Mouse (Mus musculus) right cerebral cortex, postnatal 25 days (tissue): Measurements from ENCODE around the gene Chrdl1.

Source experiments
- DNase-seq: peaks from one replicate; pipeline ENCODE4 v3.0.0; 2022

Gene Chrdl1

DNA sequence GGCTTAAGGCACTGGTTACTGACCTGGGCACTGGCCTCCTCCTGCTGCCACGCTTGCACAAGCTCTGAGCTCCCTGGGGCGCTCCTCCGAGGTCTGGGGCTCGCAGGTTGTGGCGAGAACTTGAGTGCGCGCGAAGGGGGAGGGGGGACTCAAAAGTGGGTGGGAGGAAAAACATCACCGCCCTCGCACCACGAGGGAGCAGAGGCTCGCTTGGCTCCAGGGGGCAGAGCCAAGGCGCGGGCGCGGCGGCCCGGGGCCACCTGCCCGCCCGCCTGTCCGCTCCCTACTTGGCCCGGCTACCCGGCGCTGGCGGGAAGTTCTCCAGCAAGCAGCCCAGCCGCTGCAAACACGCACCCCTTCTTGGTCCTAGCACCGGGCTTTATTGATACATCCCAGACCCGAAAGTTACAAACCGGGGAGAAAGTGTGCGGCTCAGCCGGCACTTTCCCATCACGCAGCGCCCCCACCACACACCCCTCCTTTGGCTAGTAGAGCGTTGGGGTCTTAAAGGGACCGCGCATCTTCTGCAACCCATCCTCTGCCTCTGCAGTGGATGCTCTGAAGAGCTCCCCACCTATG, at the start of gene Chrdl1:
Gene Chrdl1 (minus strand): TSS at position 472 of the 579 bp plus-strand sequence.
- DNase-seq: peak; percentile 3

GRCm38 (mm10) chrX:143442638-143443037, 48.6 kb upstream of the Chrdl1 start:
- DNase-seq: no peak

DNA sequence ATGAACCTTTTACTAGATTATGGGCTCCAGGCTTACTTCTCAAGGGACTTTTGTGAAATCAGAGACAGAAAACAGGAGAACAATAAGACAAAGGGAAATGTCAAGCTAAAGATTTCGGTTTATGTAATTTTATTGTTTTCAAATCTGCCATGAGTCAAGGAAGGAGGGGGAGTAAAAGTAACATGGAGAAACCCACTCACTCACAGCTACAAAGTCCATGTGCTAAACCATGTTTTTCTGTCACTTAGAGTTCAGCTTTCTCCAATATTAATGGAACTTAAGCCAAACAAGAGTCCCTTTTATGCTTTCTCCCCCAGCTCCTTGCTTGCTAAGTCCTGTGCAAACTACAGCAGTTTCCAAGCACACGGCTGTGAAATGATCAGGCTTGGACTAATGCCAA, 10.5 kb upstream of the Chrdl1 start:
- DNase-seq: no peak

- no peak for DNase-seq
Observed at GRCm38 (mm10) chrX:143366256-143366959, 27.7 kb downstream of the Chrdl1 start.

DNA sequence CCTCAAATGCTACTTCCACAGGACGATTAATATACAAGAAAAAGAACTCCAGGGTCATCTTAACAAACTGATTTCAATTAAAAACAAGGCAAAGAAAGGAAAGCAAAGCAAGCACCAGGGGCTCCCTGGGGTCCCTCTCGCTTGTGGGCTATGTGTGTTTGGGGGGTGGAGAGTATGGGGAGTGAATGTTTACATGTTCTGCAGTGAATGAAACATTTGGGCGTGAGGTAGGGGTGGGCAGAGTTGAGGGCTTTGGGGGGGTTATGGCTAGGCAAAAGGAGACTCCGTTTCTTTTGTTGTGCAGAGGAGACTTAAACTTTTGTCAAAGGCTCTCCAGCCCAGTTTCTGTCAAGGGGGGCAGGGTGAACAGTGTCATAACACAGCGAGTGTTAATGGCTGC, 46.8 kb downstream of the Chrdl1 start:
- DNase-seq: no peak

DNA sequence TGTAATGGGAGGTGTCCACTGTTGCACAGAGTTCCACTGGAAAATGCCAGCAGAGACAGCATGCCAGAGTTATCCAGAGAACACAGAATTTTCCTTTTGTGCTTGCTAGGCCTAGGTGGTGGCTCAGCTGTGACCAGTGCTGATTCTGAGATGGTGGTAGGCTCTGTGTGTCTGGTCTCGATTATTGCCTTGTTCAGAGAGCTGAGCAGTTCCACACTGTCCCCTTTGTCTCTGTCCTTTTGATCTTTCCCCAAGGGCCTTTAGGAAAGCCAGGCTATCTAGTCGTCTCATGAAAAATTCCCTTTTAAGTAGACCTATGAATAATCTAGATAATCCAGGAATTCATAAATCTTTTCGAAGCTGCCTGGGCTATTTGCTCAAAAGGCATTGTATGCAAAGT, 47.3 kb downstream of the Chrdl1 start:
- DNase-seq: no peak

GRCm38 (mm10) chrX:143344509-143345495, 49.3 kb downstream of the Chrdl1 start:
- DNase-seq: no peak

- DNase-seq: no peak
Observed at GRCm38 (mm10) chrX:143338156-143338555, 55.9 kb downstream of the Chrdl1 start.

DNA sequence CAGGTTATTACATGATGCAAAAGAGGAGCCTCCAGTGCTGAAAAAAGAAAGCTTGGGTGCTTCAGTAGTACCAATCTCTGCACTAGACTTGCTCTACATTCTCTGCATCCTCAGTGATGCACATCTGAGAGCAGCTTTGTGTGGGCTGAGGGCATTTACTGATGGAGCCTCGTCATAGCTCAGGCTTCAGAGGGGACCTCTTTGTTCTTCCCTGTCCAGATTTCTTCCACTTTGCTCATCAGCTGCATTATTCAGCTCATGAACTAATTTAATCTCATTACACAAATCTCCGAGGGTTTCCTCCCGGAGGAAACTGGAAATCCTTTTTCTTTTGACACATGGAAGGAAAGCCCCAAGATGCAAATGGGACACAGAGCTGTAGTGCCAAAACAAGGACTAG, 56.5 kb downstream of the Chrdl1 start:
- DNase-seq: no peak

DNA sequence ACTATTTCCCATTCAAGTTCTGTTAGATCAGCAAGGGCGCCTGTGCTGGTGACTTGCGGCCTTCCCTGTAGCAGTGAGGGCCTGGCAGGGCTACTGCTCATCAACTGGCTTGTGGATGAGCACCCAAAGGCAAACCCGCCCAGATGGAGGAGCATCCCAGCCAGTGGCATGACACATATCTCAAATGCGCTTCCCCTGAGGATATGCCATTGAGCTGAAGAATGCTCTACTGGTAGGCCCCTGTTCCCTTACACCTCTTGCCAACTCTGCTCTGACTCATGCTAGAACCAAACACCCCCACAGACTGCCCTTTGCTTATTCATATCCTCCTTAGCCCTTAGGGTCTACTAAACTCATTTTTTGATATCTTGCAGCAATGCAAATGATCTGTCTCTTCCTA, 57.4 kb downstream of the Chrdl1 start:
- no peak for DNase-seq

DNA sequence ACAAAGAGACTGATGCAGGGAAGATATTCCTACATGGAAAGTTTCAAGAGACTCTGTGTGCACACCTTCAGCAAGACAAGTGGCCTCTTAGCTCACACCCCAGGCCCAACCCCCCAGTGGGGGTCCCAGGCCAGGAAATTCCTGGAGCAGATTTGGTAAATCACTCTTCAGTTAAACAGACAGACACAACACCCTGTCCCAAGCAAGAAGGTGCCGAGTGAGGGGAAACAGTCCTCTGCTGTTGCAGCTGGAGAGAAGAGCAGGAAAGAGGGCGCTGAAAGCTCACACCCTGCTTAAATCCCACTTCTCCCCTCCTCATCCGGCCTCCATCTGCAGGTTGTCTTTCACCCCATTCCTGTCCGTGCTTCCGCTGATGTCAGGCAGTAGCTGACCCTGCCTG, 58.2 kb downstream of the Chrdl1 start:
- DNase-seq: no peak

DNA sequence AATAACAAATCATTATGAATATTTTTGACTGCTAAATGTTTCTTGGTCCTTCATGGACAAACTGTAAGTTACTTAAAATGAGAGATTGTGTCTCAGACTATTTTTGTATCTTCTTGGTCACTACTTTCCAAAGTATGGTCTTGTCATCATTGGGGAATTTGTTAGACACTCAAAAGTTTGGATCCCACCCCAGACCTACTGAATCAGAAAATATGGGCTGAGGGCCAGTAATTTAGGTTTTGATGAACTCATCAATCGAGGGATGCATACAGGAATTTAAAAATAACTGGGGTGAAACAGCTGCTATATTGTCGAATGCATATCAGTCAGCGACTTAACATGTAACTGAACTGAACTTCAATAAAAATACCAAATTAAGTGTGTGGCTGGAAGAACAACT, 80.9 kb downstream of the Chrdl1 start:
- no peak for DNase-seq

DNA sequence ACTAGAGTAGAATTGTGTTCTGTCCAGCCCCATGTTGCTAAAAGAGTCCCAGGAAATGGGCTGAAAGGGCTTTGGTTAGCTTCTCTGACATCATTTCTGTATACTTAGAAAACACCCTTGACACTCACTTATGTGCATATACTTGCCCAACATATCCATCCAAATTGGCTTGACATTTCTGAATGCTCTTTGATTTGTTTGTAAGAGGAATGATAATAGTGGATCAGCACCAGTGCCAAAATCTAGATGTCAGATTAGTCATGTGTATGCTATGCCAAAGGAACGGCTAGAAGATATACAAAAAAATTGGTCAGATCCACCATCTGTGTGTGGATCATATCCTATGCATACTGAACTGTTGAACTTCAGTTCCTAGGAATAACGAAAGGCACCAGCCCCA, 99.3 kb downstream of the Chrdl1 start:
- no peak for DNase-seq

DNA sequence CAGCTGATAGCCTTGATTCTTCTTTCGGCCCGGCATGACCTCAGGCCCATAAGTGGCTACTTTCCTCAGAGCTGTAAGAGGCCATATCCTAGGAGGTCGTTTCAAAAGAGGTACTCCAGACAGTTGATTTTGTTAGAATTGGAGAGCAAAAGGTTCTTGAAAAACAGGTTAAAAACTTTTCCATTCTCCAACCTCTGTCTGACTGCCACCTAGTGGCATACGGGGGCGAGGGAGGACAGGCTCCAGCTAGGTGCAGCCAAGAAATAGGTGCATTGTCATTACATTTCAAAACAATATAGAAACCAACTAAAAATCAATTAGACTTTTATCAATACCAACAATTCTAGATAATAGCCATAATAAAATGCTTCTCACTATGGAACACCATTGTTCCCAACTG, 118.9 kb downstream of the Chrdl1 start:
- DNase-seq: no peak

GRCm38 (mm10) chrX:143250709-143251108, 143.4 kb downstream of the Chrdl1 start:
- no peak for DNase-seq
